Mouse (Mus musculus) cerebellum, adult 2 months (tissue): ENCODE measurements around the gene Smg6.

Source experiments
- CTCF ChIP-seq: fragments of 200-500 bp; IDR thresholded peaks from 2 replicates; pipeline ENCODE4 v1.5.1; 2011; ENCODE audit warnings: low read depth, mild to moderate bottlenecking, control low read depth, low read length, moderate library complexity, borderline replicate concordance; ENCODE audit not compliant: insufficient read depth
- POLR2A ChIP-seq: fragments of 200-500 bp; IDR thresholded peaks from 2 replicates; pipeline ENCODE4 v1.6.1; 2011; ENCODE audit warnings: low read length, control low read depth, borderline replicate concordance; ENCODE audit not compliant: insufficient read depth

DNA sequence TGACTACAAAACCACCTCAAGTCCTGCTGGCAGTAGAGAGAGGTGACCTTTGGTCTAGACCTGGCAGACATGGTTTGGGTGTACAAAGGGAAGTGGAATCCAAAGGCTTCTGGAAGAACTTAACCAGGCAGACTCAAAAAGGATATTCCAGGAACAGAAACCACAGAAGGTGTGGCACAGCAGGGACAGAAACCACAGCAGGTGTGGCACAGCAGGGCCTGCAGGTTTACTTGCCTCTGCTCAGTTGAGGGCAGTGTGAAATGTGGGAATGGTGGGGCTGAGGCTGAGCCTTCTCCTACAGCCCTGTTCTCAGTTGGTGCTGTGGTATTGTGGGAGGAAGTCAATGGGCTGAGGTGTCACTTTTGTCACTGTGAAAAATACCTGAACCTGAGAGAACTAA lies 29.3 kb downstream of the Smg6 start:
- TF ChIP-seq POLR2A (no peak), CTCF (no peak)
